Mouse (Mus musculus) megakaryocyte, embryonic 14.5 days (primary cell): Measurements from ENCODE around the gene Gga2.

ENCODE experiments used
- FLI1 ChIP-seq: IDR thresholded peaks from 2 replicates; pipeline ENCODE4 v1.6.1; 2012; ENCODE audit warnings: low read length, inconsistent platforms, mixed read lengths
- GATA1 ChIP-seq: IDR thresholded peaks from 3 replicates; pipeline ENCODE4 v1.6.1; 2012; ENCODE audit warnings: mixed read lengths, low read length, inconsistent platforms, borderline replicate concordance

DNA sequence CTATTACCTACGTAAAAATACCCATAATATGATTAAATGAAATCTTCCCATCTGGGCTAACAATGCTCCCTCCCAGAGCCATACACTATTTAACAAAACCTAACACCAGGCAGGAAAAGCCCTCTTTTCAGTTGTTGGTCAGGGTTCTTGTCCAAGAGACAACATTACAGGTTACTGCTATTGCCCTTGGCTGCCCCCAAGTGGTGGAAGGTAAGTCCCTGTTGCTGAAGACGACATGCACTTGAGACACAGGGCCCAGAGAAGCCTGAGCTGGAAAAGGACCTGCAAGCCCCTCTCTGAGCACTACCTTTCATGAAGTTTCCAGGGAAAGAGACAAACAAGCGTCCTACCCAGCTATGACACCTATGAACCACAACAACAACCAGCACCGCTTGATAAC is 46.0 kb downstream of the Gga2 start:
- TF ChIP-seq GATA1 (no peak), FLI1 (no peak)
